Mouse (Mus musculus): ENCODE results near the gene Gm3415. TPM values are rescaled to one million over a fixed set of nuclear protein-coding genes. Genes with fewer than 3 reads are reported as not detected.
"Not testable (repeated sequence)": the region's sequence is repeated elsewhere in the genome, so short reads cannot be mapped to it uniquely, and the experiment has no call there.

Gene Gm3415
- not detected in 2 replicates for polyA plus RNA-seq (2015; fragmentation: Nextera tagmentation; extraction: Ambion mirVana)

DNA sequence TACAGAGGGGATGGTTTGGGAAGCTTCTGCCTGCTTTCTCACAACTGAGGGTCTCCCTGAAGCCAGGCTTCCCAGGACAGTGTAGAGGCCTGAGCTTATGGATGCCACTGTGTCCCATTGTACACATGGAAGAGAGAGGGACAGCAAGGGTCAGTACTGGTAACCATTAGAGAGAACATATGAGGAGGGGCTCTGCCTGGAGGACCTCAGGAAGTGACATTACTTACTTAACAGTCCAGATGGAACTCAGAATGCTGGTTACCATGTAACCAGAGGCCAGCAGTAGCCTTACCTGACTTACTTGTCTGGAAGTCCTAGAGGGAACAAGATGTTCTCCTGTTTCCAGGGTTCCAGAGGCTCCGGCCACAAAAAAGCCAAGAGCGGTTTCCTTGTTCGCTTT lies at the start of gene Gm3415:
TSS of gene Gm3415 (plus strand) at position 301 of the 400 bp plus-strand sequence.
- no CpG with 5 or more reads among the region's 3 CpGs for WGBS
- not testable (repeated sequence) for H3K27ac ChIP-seq; H3K27me3 ChIP-seq; H3K4me1 ChIP-seq; H3K4me2 ChIP-seq; H3K4me3 ChIP-seq (replicated peaks); H3K9ac ChIP-seq; ATAC-seq (replicated peaks; ENCODE audit: low FRiP score); H3K36me3 ChIP-seq; H3K9me3 ChIP-seq (replicated peaks)

DNA sequence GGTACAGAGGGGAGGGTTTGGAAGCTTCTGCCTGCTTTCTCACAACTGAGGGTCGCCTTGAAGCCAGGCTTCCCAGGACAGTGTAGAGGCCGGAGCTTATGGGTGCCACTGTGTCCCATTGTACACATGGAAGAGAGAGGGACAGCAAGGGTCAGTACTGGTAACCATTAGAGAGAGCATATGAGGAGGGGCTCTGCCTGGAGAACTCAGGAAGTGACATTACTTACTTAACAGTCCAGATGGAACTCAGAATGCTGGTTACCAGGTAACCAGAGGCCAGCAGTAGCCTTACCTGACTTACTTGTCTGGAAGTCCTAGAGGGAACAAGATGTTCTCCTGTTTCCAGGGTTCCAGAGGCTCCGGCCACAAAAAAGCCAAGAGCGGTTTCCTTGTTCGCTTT lies 42.1 kb upstream of the Gm3415 start, which contains the start of gene Gm3402:
TSS of gene Gm3402 (plus strand) at position 301 of the 400 bp plus-strand sequence.
- H3K4me2 ChIP-seq; H3K27me3 ChIP-seq; H3K27ac ChIP-seq; H3K9ac ChIP-seq; H3K4me3 ChIP-seq (replicated peaks); ATAC-seq (replicated peaks; ENCODE audit: low FRiP score); H3K36me3 ChIP-seq; H3K4me1 ChIP-seq; H3K9me3 ChIP-seq (replicated peaks): not testable (repeated sequence)
- WGBS, result no CpG with 5 or more reads among the region's 5 CpGs

DNA sequence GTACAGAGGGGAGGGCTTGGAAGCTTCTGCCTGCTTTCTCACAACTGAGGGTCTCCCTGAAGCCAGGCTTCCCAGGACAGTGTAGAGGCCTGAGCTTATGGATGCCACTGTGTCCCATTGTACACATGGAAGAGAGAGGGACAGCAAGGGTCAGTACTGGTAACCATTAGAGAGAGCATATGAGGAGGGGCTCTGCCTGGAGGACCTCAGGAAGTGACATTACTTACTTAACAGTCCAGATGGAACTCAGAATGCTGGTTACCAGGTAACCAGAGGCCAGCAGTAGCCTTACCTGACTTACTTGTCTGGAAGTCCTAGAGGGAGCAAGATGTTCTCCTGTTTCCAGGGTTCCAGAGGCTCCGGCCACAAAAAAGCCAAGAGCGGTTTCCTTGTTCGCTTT lies 30.4 kb upstream of the Gm3415 start, which contains the start of gene Gm3404:
TSS of gene Gm3404 (plus strand) at position 301 of the 400 bp plus-strand sequence.
- not testable (repeated sequence) for H3K27me3 ChIP-seq; H3K9me3 ChIP-seq (replicated peaks); H3K4me1 ChIP-seq; H3K9ac ChIP-seq; H3K36me3 ChIP-seq; H3K4me2 ChIP-seq; H3K4me3 ChIP-seq (replicated peaks); ATAC-seq (replicated peaks; ENCODE audit: low FRiP score); H3K27ac ChIP-seq
- 100% methylated on average over 2 of the region's 3 CpGs for WGBS

DNA sequence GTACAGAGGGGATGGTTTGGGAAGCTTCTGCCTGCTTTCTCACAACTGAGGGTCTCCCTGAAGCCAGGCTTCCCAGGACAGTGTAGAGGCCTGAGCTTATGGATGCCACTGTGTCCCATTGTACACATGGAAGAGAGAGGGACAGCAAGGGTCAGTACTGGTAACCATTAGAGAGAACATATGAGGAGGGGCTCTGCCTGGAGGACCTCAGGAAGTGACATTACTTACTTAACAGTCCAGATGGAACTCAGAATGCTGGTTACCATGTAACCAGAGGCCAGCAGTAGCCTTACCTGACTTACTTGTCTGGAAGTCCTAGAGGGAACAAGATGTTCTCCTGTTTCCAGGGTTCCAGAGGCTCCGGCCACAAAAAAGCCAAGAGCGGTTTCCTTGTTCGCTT lies 18.6 kb upstream of the Gm3415 start, which contains the start of gene Gm3409:
TSS of gene Gm3409 (plus strand) at position 301 of the 400 bp plus-strand sequence.
- not testable (repeated sequence) for ATAC-seq (replicated peaks; ENCODE audit: low FRiP score); H3K4me3 ChIP-seq (replicated peaks); H3K27me3 ChIP-seq; H3K4me1 ChIP-seq; H3K9ac ChIP-seq; H3K4me2 ChIP-seq; H3K36me3 ChIP-seq; H3K27ac ChIP-seq; H3K9me3 ChIP-seq (replicated peaks)
- WGBS, result 100% methylated on average over 2 of the region's 3 CpGs

DNA sequence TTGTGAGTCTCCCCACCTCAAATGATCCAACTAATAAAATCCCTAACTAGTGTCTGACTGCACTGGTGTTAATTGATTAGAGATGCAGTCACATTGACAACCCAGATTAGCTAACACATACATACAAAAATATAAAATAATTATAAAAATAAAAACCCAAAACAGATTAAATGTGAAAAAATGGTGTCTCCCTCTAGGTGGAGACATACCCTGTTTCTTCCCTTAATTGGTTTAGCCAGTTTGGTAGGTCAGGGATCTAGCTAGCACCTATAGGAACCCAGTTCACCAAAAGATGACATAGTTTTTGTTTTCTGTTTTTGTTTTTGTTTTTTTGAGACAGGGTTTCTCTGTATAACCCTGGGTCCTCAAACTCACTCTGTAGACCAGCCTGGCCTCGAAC lies 8.3 kb downstream of the Gm3415 start:
- H3K9ac ChIP-seq, result no peak overlapping the region
- H3K27me3 ChIP-seq, result no peaks in the 10 kb centered on the region
- H3K27ac ChIP-seq, result no peak overlapping the region
- no peaks in the 10 kb centered on the region for H3K4me1 ChIP-seq
- 70% methylated on average over 1 of the region's 1 CpGs for WGBS
- no peak overlapping the region for H3K4me3 ChIP-seq (replicated peaks)
- H3K4me2 ChIP-seq, result no peak overlapping the region
- no peaks in the 10 kb centered on the region for H3K9me3 ChIP-seq (replicated peaks)
- no peak for ATAC-seq (replicated peaks; ENCODE audit: low FRiP score)
- no peaks in the 10 kb centered on the region for H3K36me3 ChIP-seq

DNA sequence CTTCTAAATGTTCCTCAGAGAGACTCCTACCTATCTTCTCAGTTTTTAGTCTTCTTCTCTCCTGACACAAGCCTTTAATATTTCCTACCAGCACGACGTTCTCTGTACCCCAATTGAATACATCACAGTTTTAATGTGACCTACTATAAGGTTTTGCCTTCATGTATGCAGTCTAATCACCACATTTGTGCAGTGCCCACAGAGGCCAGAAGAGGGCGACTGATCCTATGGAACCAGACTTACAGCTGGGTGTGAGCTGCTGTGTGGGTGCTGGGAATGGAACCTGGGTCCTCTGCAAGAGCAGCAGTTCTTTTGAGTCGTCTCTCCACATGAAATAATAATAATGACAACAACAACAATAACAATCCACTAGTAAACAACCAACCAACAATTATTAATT lies 11.1 kb downstream of the Gm3415 start:
- 63% methylated on average over 4 of the region's 4 CpGs for WGBS
- Histone ChIP-seq H3K27me3 (no peaks in the 10 kb centered on the region), H3K36me3 (no peaks in the 10 kb centered on the region), H3K9ac (no peak overlapping the region), H3K9me3 (replicated peaks) (no peaks in the 10 kb centered on the region), H3K4me3 (replicated peaks) (no peak overlapping the region), H3K4me1 (peaks cover 5% of the 10 kb centered on the region; the same call in 1 of the 2 replicates), H3K4me2 (no peak overlapping the region), H3K27ac (no peak overlapping the region)
- ATAC-seq (replicated peaks; ENCODE audit: low FRiP score), result no peak

DNA sequence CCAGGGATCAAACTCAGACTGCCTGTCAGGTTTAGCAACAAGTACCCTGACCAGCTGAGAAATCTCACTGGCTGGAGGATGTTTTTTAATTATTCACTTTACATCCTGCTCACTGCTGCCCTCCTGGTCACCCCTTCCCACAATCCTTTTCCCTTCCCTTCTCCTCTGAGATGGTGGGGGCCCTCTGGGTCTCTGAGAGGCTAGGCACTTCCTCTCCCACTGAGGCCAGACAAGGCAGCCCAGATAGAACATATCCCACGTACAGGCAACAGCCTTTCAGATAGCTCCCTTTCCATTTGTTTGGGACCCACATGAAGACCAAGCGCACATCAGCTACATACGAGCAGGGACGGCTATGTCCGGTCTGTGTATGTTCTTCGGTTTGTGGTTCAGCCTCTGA lies 14.2 kb downstream of the Gm3415 start:
- not testable (repeated sequence) for H3K4me2 ChIP-seq; H3K27me3 ChIP-seq; H3K36me3 ChIP-seq; H3K4me3 ChIP-seq (replicated peaks); H3K27ac ChIP-seq; H3K9ac ChIP-seq; H3K9me3 ChIP-seq (replicated peaks); H3K4me1 ChIP-seq
- 81% methylated on average over 6 of the region's 6 CpGs for WGBS
- peak; percentile 64; the same call in 1 of the 2 replicates for ATAC-seq (replicated peaks; ENCODE audit: low FRiP score)

DNA sequence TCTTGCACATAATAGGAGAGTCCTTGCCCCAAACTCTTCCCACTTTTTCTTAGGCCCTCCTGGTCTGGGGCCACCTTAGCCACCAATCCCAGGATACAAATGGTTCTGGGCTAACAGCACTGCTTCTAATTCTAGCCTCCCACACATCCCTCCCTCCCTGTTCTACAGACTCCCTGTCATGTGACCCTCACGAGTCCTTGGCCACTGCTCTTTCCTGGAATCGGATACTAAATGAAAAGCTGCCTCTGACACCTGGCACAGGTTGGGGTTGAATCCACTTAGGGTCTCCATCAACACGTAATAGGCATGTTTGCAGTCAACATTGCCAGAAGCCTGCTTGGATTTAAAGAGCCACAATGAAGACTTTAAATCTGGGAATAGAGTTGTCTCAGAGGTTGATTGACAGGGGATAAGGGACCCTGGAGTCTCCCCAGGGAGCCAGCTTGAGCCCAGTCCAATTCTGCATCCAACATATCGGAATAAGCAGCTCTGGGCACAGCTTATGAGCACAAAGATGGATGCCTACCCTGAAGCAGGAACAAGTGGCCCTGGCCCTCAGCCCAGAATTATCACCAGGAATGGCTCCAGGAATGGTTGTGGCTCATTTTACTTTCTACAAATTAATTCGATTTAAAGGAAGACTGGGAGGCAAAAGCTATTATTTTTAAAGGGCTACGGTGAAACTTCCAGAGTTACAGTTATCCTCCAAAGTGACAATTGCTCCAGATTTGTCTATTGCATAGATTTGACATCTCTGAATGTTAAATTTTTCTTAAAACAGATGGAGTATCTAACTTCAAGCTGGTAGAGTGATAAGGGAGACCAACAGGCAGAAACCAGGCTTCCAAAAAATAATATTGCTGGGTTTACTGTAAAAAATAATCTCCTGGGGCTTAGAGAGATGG lies 16.1 kb downstream of the Gm3415 start:
- not testable (repeated sequence) for H3K27ac ChIP-seq; ATAC-seq (replicated peaks; ENCODE audit: low FRiP score); H3K9me3 ChIP-seq (replicated peaks); H3K4me2 ChIP-seq; H3K9ac ChIP-seq; H3K4me1 ChIP-seq; H3K36me3 ChIP-seq; H3K4me3 ChIP-seq (replicated peaks); H3K27me3 ChIP-seq
- 65% methylated on average over 6 of the region's 6 CpGs for WGBS

DNA sequence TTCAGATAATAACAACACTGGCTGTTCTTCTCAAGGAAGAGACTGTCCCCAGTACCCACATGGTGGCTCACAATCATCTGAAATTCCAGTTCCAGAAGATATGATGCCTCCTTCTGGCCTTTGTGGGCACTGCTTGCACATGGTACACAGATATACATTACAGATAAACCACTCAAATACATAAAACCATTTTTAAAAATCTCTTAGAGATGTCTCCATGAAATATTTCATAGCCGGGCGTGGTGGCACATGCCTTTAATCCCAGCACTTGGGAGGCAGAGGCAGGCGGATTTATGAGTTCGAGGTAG lies 16.8 kb downstream of the Gm3415 start:
- not testable (repeated sequence) for H3K27ac ChIP-seq; H3K27me3 ChIP-seq; H3K9me3 ChIP-seq (replicated peaks); H3K4me3 ChIP-seq (replicated peaks); ATAC-seq (replicated peaks; ENCODE audit: low FRiP score); H3K9ac ChIP-seq; H3K4me1 ChIP-seq; H3K4me2 ChIP-seq; H3K36me3 ChIP-seq
- WGBS, result 94% methylated on average over 4 of the region's 4 CpGs

DNA sequence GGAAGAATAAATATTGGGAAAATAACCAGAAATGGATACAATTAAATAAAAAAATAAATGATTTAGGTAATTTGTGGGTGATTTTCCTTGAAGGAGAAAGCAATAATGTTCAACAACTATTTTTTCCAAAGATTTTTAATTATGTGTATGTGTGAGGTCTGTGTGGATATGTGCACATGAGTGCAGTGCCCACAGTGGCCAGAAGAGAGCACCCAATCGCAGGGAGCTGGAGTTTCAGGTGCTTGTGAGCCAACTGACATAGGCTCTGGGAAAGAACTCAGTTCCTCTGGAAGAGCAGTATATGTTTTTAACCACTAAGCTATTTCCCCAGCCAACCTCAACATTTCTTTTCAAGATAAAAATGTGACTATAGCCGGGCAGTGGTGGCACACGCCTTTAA lies 20.7 kb downstream of the Gm3415 start:
- 92% methylated on average over 3 of the region's 3 CpGs for WGBS
- no peak overlapping the region for H3K4me3 ChIP-seq (replicated peaks)
- H3K4me2 ChIP-seq, result no peak overlapping the region
- no peaks in the 10 kb centered on the region for H3K27me3 ChIP-seq
- H3K9ac ChIP-seq, result no peak overlapping the region
- no peaks in the 10 kb centered on the region for H3K9me3 ChIP-seq (replicated peaks)
- H3K4me1 ChIP-seq, result no peaks in the 10 kb centered on the region
- no peak overlapping the region for H3K27ac ChIP-seq
- no peaks in the 10 kb centered on the region for H3K36me3 ChIP-seq
- no peak for ATAC-seq (replicated peaks; ENCODE audit: low FRiP score)

DNA sequence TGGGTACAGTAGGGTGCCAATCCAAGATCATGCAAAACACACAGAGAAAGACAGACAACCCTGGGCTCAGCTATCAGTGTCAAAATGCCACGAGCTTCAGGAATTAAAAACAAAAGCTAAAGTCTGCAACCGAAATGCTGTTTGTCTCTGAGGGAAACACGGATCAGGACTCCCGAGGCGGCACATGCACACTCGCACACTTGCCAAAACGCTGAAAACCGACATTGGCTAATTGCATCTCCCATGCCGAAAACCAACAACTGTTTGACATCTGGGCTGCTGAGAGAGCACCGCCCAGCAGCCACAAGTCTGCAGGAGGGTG lies 28.2 kb downstream of the Gm3415 start:
- no peak for ATAC-seq (replicated peaks; ENCODE audit: low FRiP score)
- H3K4me3 ChIP-seq (replicated peaks), result peak overlapping the region; percentile 60

DNA sequence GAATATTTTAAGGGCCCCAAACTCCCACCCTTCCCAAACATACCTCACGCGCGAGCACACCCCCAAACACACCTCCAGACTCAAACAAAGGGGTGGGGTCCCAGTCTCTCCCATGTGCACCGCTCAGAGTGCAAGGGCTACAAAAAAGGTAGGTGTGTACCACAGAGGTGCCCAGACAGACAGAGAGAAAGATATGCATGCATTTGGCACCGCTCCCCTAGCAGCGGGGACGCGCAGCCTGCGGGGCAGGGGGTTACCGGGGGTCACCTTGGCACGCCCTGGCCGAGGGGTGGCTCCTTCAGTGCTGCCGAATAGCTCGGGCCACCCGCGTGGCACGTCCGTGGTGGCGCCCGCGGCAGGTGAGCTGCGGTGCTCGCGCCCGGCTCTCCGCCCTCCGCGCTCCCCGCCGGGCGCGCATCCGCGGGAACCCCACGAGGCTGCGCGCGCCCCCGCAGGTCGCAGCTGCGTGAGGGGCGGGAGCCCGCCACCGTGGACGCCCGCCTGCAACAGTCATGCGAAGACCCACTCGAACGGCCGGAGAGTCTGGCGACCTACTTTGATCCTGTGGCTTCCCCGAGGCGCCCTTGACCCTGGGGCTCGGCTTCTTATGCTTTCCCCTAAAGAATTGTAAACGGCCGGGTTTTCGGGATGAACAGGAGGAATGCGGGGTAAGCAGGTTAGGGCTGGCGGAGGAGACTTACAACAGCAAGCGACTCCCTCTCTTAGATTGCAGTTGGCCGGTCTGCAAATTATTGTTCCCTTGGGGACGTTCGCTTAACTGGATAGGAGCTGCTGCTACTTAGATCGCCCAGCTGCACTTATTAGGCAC lies 28.8 kb downstream of the Gm3415 start, which contains the start of gene Gpr12:
TSS of gene Gpr12 (minus strand) at position 762 of the 829 bp plus-strand sequence.
- Histone ChIP-seq H3K9ac (peak within 1 kb of the TSS; percentile 43), H3K27ac (no peak within 1 kb of the TSS), H3K27me3 (peaks cover 38% of the 10 kb centered on the region), H3K36me3 (no peaks in the 10 kb centered on the region), H3K9me3 (replicated peaks) (no peaks in the 10 kb centered on the region), H3K4me1 (peaks cover 23% of the 10 kb centered on the region), H3K4me2 (peak within 1 kb of the TSS; percentile 97), H3K4me3 (replicated peaks) (peak within 1 kb of the TSS; percentile 60)
- WGBS, result under 1% methylated on average over 63 of the region's 64 CpGs
- ATAC-seq (replicated peaks; ENCODE audit: low FRiP score), result peak; percentile 69

More for the DNA sequence above, 28.2 kb downstream of the Gm3415 start:
- Histone ChIP-seq H3K27ac (no peak overlapping the region), H3K9ac (peak overlapping the region; percentile 43; the same call in 1 of the 2 replicates), H3K27me3 (peaks cover 38% of the 10 kb centered on the region), H3K9me3 (replicated peaks) (no peaks in the 10 kb centered on the region), H3K36me3 (no peaks in the 10 kb centered on the region), H3K4me2 (peak overlapping the region; percentile 97), H3K4me1 (peaks cover 23% of the 10 kb centered on the region)
- 10% methylated on average over 10 of the region's 10 CpGs for WGBS
